Mouse (Mus musculus): Measurements from ENCODE around the gene Chn2.
A peak's percentile ranks its signal among the peaks of the same experiment; 100 is the strongest.

Gene Chn2

GRCm38 (mm10) chr6:54313071-54313470 is 273.7 kb downstream of the Chn2 start:
- DNase-seq, result no peak

GRCm38 (mm10) chr6:54318618-54319017 is 279.3 kb downstream of the Chn2 start:
- DNase-seq, result no peak

- peak in 1 of 2 experiments; percentile 48 for DNase-seq
Observed at GRCm38 (mm10) chr6:54319198-54319597, 279.8 kb downstream of the Chn2 start.

- no peak for DNase-seq
Observed at GRCm38 (mm10) chr6:54320236-54320635, 280.9 kb downstream of the Chn2 start.

- DNase-seq, result no peak
Observed at GRCm38 (mm10) chr6:54325246-54325885, 286.0 kb downstream of the Chn2 start, which contains the start of gene Prr15. Prr15 (plus strand) TSS chr6:54325835.

- peak; percentile 83 for DNase-seq
Observed at GRCm38 (mm10) chr6:54326671-54327625, 287.6 kb downstream of the Chn2 start.

- DNase-seq, result peak; percentile 55 to 63
Observed at GRCm38 (mm10) chr6:54327626-54328003, 288.3 kb downstream of the Chn2 start.

GRCm38 (mm10) chr6:54328783-54329182 is 289.4 kb downstream of the Chn2 start:
- DNase-seq, result peak in 1 of 2 experiments; percentile 34

GRCm38 (mm10) chr6:54329598-54329997 is 290.2 kb downstream of the Chn2 start:
- DNase-seq, result no peak

GRCm38 (mm10) chr6:54330166-54330565 is 290.8 kb downstream of the Chn2 start:
- peak; percentile 57 to 75 for DNase-seq

GRCm38 (mm10) chr6:54331765-54332164 is 292.4 kb downstream of the Chn2 start:
- DNase-seq, result no peak

GRCm38 (mm10) chr6:54332203-54332602 is 292.8 kb downstream of the Chn2 start:
- DNase-seq, result no peak

- DNase-seq, result no peak
Observed at GRCm38 (mm10) chr6:54333116-54333651, 293.8 kb downstream of the Chn2 start.

- DNase-seq, result peak; percentile 71 to 73
Observed at GRCm38 (mm10) chr6:54333652-54334396, 294.5 kb downstream of the Chn2 start.

- no peak for DNase-seq
Observed at GRCm38 (mm10) chr6:54337321-54337720, 298.0 kb downstream of the Chn2 start.

GRCm38 (mm10) chr6:54341133-54341532 is 301.8 kb downstream of the Chn2 start:
- no peak for DNase-seq

- DNase-seq, result no peak
Observed at GRCm38 (mm10) chr6:54342223-54342622, 302.9 kb downstream of the Chn2 start.

All from kidney, adult 8-10 months (tissue).